Mouse (Mus musculus) G1E (cell line): ENCODE results near the gene Wipi1.

ENCODE experiments used
- CTCF ChIP-seq: IDR thresholded peaks from 2 replicates; pipeline ENCODE4 v1.5.1; 2012; ENCODE audit warnings: low read depth, low read length, inconsistent platforms, mixed read lengths
- GATA2 ChIP-seq: IDR thresholded peaks from 2 replicates; pipeline ENCODE4 v1.6.1; 2012; ENCODE audit warnings: low read depth, low read length, inconsistent platforms, borderline replicate concordance

DNA sequence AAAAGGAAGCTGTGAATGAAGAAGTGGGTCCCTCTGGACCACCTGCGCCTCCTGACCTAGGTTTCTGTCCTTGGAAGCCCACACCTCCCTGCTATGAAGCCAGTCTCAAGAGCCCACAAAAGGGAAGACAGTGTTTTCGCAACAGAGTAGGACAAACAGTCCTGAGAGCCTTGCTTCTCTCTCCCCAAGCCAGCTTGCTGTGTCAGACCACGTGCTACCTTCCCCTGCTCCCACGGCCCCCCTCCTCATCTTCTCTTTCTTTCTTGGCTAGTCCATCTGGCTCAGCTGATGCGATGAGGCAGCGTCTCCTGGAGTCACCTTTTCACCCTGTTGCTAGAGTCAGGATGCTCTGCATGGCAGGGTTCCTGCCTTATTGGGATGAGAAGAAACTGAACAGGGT, 72.5 kb downstream of the Wipi1 start:
- TF ChIP-seq CTCF (no peak), GATA2 (no peak)
